ENCODE assay signal across 15 mouse cellular contexts in the genomic region with DNA sequence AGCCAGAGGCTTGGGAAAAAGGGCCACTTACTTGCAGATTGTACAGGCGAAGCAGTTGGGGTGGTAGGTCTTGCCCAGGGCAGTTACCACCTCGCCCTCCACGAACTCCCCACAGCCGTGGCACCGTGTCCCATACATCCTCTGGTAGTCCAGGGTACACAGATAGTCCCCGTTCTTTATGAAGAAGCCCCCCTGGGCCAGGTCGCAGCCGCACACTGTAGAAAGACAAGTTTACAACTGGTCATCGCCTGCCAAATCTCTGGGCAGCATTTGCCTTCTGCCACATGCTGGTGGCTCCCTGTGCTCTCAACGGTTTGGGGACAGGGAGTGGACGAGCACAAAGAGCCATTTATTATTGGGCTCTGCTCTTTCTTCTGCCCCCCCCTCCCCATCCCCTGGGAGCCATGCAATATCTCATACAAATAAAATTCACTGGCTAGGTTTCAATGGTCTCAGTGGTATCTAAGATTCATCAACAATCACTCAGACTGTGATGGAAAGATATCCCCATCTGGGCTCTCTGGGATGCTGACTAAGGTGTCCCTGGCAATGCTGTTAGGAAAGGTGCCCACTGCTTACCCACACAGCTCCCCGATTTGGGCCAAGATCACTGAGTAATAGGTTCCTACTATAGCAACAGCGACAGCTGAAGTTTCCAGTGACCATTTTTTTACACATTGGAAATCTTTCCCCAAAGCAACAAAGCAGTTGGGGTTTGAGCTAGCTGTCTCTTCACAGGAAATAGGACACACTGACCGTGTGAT.
DNase-seq lines count a peak whose midpoint lies in the region; ATAC-seq and TF ChIP-seq lines count a peak whose summit lies in the region.
"Had no signal": no experiment of that assay in that cellular context is flagged by ENCODE, and none has a peak within 500 bp of the region (broad histone marks: within the 10 kb centered on the region; RNA-seq: fewer than 3 reads in every experiment).

No protein-coding gene starts in this region.

- H3K4me3 ChIP-seq in hindbrain, postnatal 0 days (ENCODE audit: low read length) = no peak overlapping the region
- no peak overlapping the region for H3K4me3 ChIP-seq in hindbrain, embryonic 12.5 days
- H3K4me3 ChIP-seq: embryonic facial prominence, embryonic 13.5 days; forebrain, embryonic 12.5 days; megakaryocyte, embryonic 14.5 days had no signal

- DNase-seq in frontal cortex, adult 2 months (ENCODE audit: extremely low spot score in 1 of 2, low spot score in 1 of 2) = peak; percentile 48 to 80
- no peak for DNase-seq in frontal cortex, postnatal 10 days (ENCODE audit: low spot score in 2 of 2)
- peak; percentile 31 for DNase-seq in hindbrain, postnatal 0 days (ENCODE audit: low spot score)
- DNase-seq in right cerebral cortex, adult 18-20 months = peak; percentile 82
- DNase-seq in right cerebral cortex, postnatal 4 days = no peak
- peak; percentile 70 for DNase-seq in layer of hippocampus, adult 9-11 months
- DNase-seq in spleen, postnatal 10 days (ENCODE audit: low spot score in 2 of 2) = no peak
- DNase-seq: cerebellum, postnatal 25 days; kidney, postnatal 25 days; lung, adult 18-20 months; spleen, adult 18-20 months had no signal

- peak; percentile 18 for ATAC-seq in hindbrain, postnatal 0 days
- ATAC-seq in hindbrain, embryonic 12.5 days (ENCODE audit: low FRiP score) = no peak

- peak overlapping the region; percentile 20; the same call in 1 of the 2 replicates for H3K27ac ChIP-seq in hindbrain, postnatal 0 days
- H3K27ac ChIP-seq in hindbrain, embryonic 12.5 days = no peak overlapping the region
- H3K27ac ChIP-seq: embryonic facial prominence, embryonic 13.5 days; forebrain, embryonic 12.5 days had no signal

- no peak for TF ChIP-seq CTCF in hindbrain, postnatal 0 days (IDR thresholded peaks at IDR 0.05; ENCODE audit: low read depth)

- H3K9ac ChIP-seq in hindbrain, postnatal 0 days (replicated peaks; ENCODE audit: low read length) = no peak overlapping the region
- H3K9ac ChIP-seq in hindbrain, embryonic 12.5 days = no peak overlapping the region
- H3K9ac ChIP-seq: embryonic facial prominence, embryonic 13.5 days; forebrain, embryonic 12.5 days had no signal

- H3K4me2 ChIP-seq in hindbrain, postnatal 0 days (ENCODE audit: low read depth, low read length) = no peak overlapping the region
- no peak overlapping the region for H3K4me2 ChIP-seq in hindbrain, embryonic 12.5 days (replicated peaks)
- H3K4me2 ChIP-seq: embryonic facial prominence, embryonic 13.5 days; forebrain, embryonic 12.5 days had no signal

- 56% methylated on average over 14 of the region's 14 CpGs for WGBS in hindbrain, postnatal 0 days
- 82% methylated on average over 14 of the region's 14 CpGs for WGBS in hindbrain, embryonic 12.5 days

- H3K4me1 ChIP-seq in hindbrain, postnatal 0 days (ENCODE audit: insufficient read depth, low read length) = 0 out of 2 replicates have a peak, but pooled peaks cover 11% of the 10 kb centered on the region
- H3K4me1 ChIP-seq in hindbrain, embryonic 12.5 days = peaks cover 13% of the 10 kb centered on the region
- H3K4me1 ChIP-seq: megakaryocyte, embryonic 14.5 days had no signal

- no peaks in the 10 kb centered on the region for H3K27me3 ChIP-seq in hindbrain, postnatal 0 days (ENCODE audit: insufficient read depth, low read length)
- no peaks in the 10 kb centered on the region for H3K27me3 ChIP-seq in hindbrain, embryonic 12.5 days
- H3K27me3 ChIP-seq: embryonic facial prominence, embryonic 13.5 days; forebrain, embryonic 12.5 days had no signal

- H3K36me3 ChIP-seq in hindbrain, postnatal 0 days (ENCODE audit: insufficient read depth, low read length) = no peaks in the 10 kb centered on the region
- H3K36me3 ChIP-seq in hindbrain, embryonic 12.5 days = no peaks in the 10 kb centered on the region
- H3K36me3 ChIP-seq: embryonic facial prominence, embryonic 13.5 days; forebrain, embryonic 12.5 days had no signal

- H3K9me3 ChIP-seq in hindbrain, postnatal 0 days (ENCODE audit: low read length) = no peaks in the 10 kb centered on the region
- H3K9me3 ChIP-seq in hindbrain, embryonic 12.5 days (replicated peaks) = no peaks in the 10 kb centered on the region
- H3K9me3 ChIP-seq: embryonic facial prominence, embryonic 13.5 days; forebrain, embryonic 12.5 days; megakaryocyte, embryonic 14.5 days had no signal

Comparison
In these comparisons a context has a peak if more than half of its experiments do, and no peak if none do; other contexts are left out.
1. DNase-seq: peak in frontal cortex, adult 2 months (2 of 2), hindbrain, postnatal 0 days (single experiment), right cerebral cortex, adult 18-20 months (single experiment) and layer of hippocampus, adult 9-11 months (single experiment); none in frontal cortex, postnatal 10 days (0 of 2), right cerebral cortex, postnatal 4 days (single experiment) and spleen, postnatal 10 days (0 of 2).